Mouse (Mus musculus): ENCODE measurements around the gene Gm21970. TPM values are rescaled to one million over a fixed set of nuclear protein-coding genes. Genes with fewer than 3 reads are reported as not detected.

Gene Gm21970
- total RNA-seq (2021), result 0.59 TPM in 1 of 2 replicates, not detected in the other
- long read RNA-seq, experiment 1, partial matches to known transcripts, result 0 of 3 reads
- long read RNA-seq, experiment 1, other reads (novel, unspliced or antisense), result 3 of 3 reads
- long read RNA-seq, experiment 2, partial matches to known transcripts, result 0 of 8 reads
- long read RNA-seq, experiment 2, other reads (novel, unspliced or antisense), result 8 of 8 reads

GRCm38 (mm10) chr16:91391421-91391820, at the start of gene Gm21970:
Gm21970 (plus strand) TSS chr16:91391721.
- DNase-seq, result no peak

- no peak for DNase-seq
Observed at GRCm38 (mm10) chr16:91346491-91346890, 45.0 kb upstream of the Gm21970 start.

- DNase-seq, result no peak
Observed at GRCm38 (mm10) chr16:91347491-91348263, 43.8 kb upstream of the Gm21970 start.

GRCm38 (mm10) chr16:91348264-91348565, 43.3 kb upstream of the Gm21970 start:
- DNase-seq, result no peak

GRCm38 (mm10) chr16:91348588-91349330, 42.8 kb upstream of the Gm21970 start:
- DNase-seq, result no peak

GRCm38 (mm10) chr16:91352084-91352562, 39.4 kb upstream of the Gm21970 start:
- peak; percentile 85 for DNase-seq

- DNase-seq, result peak; percentile 48
Observed at GRCm38 (mm10) chr16:91352749-91353148, 38.8 kb upstream of the Gm21970 start.

GRCm38 (mm10) chr16:91353177-91353576, 38.3 kb upstream of the Gm21970 start:
- DNase-seq, result no peak

GRCm38 (mm10) chr16:91353638-91354037, 37.9 kb upstream of the Gm21970 start:
- no peak for DNase-seq

GRCm38 (mm10) chr16:91354599-91354998, 36.9 kb upstream of the Gm21970 start:
- DNase-seq, result no peak

- DNase-seq, result no peak
Observed at GRCm38 (mm10) chr16:91355160-91355559, 36.4 kb upstream of the Gm21970 start.

GRCm38 (mm10) chr16:91356760-91357525, 34.6 kb upstream of the Gm21970 start:
- peak; percentile 61 for DNase-seq

GRCm38 (mm10) chr16:91357526-91357900, 34.0 kb upstream of the Gm21970 start:
- DNase-seq, result peak; percentile 82

GRCm38 (mm10) chr16:91358555-91358954, 33.0 kb upstream of the Gm21970 start:
- DNase-seq, result peak; percentile 60

- no peak for DNase-seq
Observed at GRCm38 (mm10) chr16:91359531-91359930, 32.0 kb upstream of the Gm21970 start.

- peak; percentile 51 for DNase-seq
Observed at GRCm38 (mm10) chr16:91360162-91360561, 31.4 kb upstream of the Gm21970 start.

- DNase-seq, result no peak
Observed at GRCm38 (mm10) chr16:91362006-91362405, 29.5 kb upstream of the Gm21970 start.

GRCm38 (mm10) chr16:91362616-91363272, 28.8 kb upstream of the Gm21970 start:
- DNase-seq, result peak; percentile 80

- DNase-seq, result peak; percentile 56
Observed at GRCm38 (mm10) chr16:91363483-91363882, 28.0 kb upstream of the Gm21970 start.

- no peak for DNase-seq
Observed at GRCm38 (mm10) chr16:91366567-91366966, 25.0 kb upstream of the Gm21970 start.

- no peak for DNase-seq
Observed at GRCm38 (mm10) chr16:91367066-91367465, 24.5 kb upstream of the Gm21970 start.

Data from adrenal gland, postnatal 14 days (tissue).